Mouse (Mus musculus) erythroblast, embryonic 14.5 days (primary cell): ENCODE measurements around the gene Nbeal1. TPM values are rescaled to one million over a fixed set of nuclear protein-coding genes. Genes with fewer than 3 reads are reported as not detected.
A peak's percentile ranks its signal among the peaks of the same experiment; 100 is the strongest.
"Not testable (repeated sequence)": the region's sequence is repeated elsewhere in the genome, so short reads cannot be mapped to it uniquely, and the experiment has no call there.

Experiments used
- H3K27me3 ChIP-seq: 2 replicates; pipeline ENCODE4 v1.6.1; 2012; ENCODE audit warnings: inconsistent platforms; ENCODE audit not compliant: control insufficient read depth
- H3K36me3 ChIP-seq: 2 replicates; pipeline ENCODE4 v1.6.1; 2012; ENCODE audit warnings: mild to moderate bottlenecking, inconsistent platforms; ENCODE audit not compliant: control insufficient read depth
- H3K4me1 ChIP-seq: 2 replicates; pipeline ENCODE4 v1.6.1; 2012; ENCODE audit warnings: inconsistent platforms; ENCODE audit not compliant: control insufficient read depth
- H3K4me3 ChIP-seq: replicated peaks from 2 replicates; pipeline ENCODE3; 2012; ENCODE audit warnings: moderate library complexity, mild to moderate bottlenecking, inconsistent platforms
- H3K9me3 ChIP-seq: 2 replicates; pipeline ENCODE4 v1.6.1; 2012; ENCODE audit warnings: low read length, inconsistent platforms, mixed read lengths; ENCODE audit not compliant: control insufficient read depth
- GATA1 ChIP-seq: IDR thresholded peaks from 2 replicates; pipeline ENCODE4 v1.6.1; 2012; ENCODE audit warnings: low read length, inconsistent platforms, mixed read lengths
- TAL1 ChIP-seq: IDR thresholded peaks from 3 replicates; pipeline ENCODE4 v1.6.1; 2012; ENCODE audit warnings: low read length, inconsistent platforms, mixed read lengths
- polyA plus RNA-seq: library from polyadenylated mRNA; stranded (reverse); fragments of >175 nt; gene quantifications from 2 replicates; pipeline ENCODE4 v1.2.3, GENCODE M21; 2012

Gene Nbeal1
- polyA plus RNA-seq, result 0.01 and 0.02 TPM in 2 replicates

GRCm38 (mm10) chr1:60179932-60180783 is at the start of gene Nbeal1:
Gene Nbeal1, plus strand, starts transcription at chr1:60180599.
- H3K4me1 ChIP-seq, result peaks cover 18% of the 10 kb centered on the region
- no peaks in the 10 kb centered on the region for H3K36me3 ChIP-seq
- no peaks in the 10 kb centered on the region for H3K9me3 ChIP-seq
- TF ChIP-seq GATA1 (no peak), TAL1 (no peak)
- no peaks in the 10 kb centered on the region for H3K27me3 ChIP-seq
- peak within 1 kb of the TSS; percentile 86 for H3K4me3 ChIP-seq

- Histone ChIP-seq H3K4me1 (no peaks in the 10 kb centered on the region), H3K9me3 (no peaks in the 10 kb centered on the region), H3K36me3 (peaks cover 2% of the 10 kb centered on the region; the same call in 1 of the 2 replicates), H3K4me3 (no peak overlapping the region), H3K27me3 (no peaks in the 10 kb centered on the region)
- no peak for TF ChIP-seq TAL1
- no peak for TF ChIP-seq GATA1
Observed at GRCm38 (mm10) chr1:60137346-60137745, 43.1 kb upstream of the Nbeal1 start.

- Histone ChIP-seq H3K36me3 (peaks cover 2% of the 10 kb centered on the region), H3K9me3 (no peaks in the 10 kb centered on the region), H3K4me1 (no peaks in the 10 kb centered on the region; the same call in 1 of the 2 replicates), H3K4me3 (no peak overlapping the region), H3K27me3 (no peaks in the 10 kb centered on the region)
- TF ChIP-seq TAL1, result no peak
- no peak for TF ChIP-seq GATA1
Observed at GRCm38 (mm10) chr1:60152700-60153099, 27.7 kb upstream of the Nbeal1 start.

- Histone ChIP-seq H3K9me3 (no peaks in the 10 kb centered on the region), H3K27me3 (no peaks in the 10 kb centered on the region), H3K4me1 (no peaks in the 10 kb centered on the region; the same call in 1 of the 2 replicates), H3K36me3 (no peaks in the 10 kb centered on the region), H3K4me3 (no peak overlapping the region)
- TF ChIP-seq TAL1 (no peak), GATA1 (no peak)
Observed at GRCm38 (mm10) chr1:60156651-60157050, 23.7 kb upstream of the Nbeal1 start.

GRCm38 (mm10) chr1:60158411-60158810 is 22.0 kb upstream of the Nbeal1 start:
- TF ChIP-seq GATA1 (no peak), TAL1 (no peak)
- Histone ChIP-seq H3K4me3 (no peak overlapping the region), H3K27me3 (no peaks in the 10 kb centered on the region), H3K9me3 (no peaks in the 10 kb centered on the region), H3K4me1 (no peaks in the 10 kb centered on the region), H3K36me3 (no peaks in the 10 kb centered on the region)

- H3K9me3 ChIP-seq, result no peaks in the 10 kb centered on the region
- H3K4me3 ChIP-seq, result no peak overlapping the region
- no peaks in the 10 kb centered on the region for H3K27me3 ChIP-seq
- TF ChIP-seq TAL1 (no peak), GATA1 (no peak)
- H3K4me1 ChIP-seq, result no peaks in the 10 kb centered on the region
- H3K36me3 ChIP-seq, result no peaks in the 10 kb centered on the region
Observed at GRCm38 (mm10) chr1:60163676-60164075, 16.7 kb upstream of the Nbeal1 start.

- H3K4me1 ChIP-seq, result no peaks in the 10 kb centered on the region
- no peak overlapping the region for H3K4me3 ChIP-seq
- TF ChIP-seq GATA1 (no peak), TAL1 (no peak)
- H3K27me3 ChIP-seq, result no peaks in the 10 kb centered on the region
- H3K9me3 ChIP-seq, result no peaks in the 10 kb centered on the region
- H3K36me3 ChIP-seq, result no peaks in the 10 kb centered on the region
Observed at GRCm38 (mm10) chr1:60169626-60170025, 10.8 kb upstream of the Nbeal1 start.

GRCm38 (mm10) chr1:60170251-60170650 is 10.1 kb upstream of the Nbeal1 start:
- H3K36me3 ChIP-seq, result no peaks in the 10 kb centered on the region
- no peaks in the 10 kb centered on the region for H3K27me3 ChIP-seq
- H3K4me1 ChIP-seq, result no peaks in the 10 kb centered on the region
- TF ChIP-seq TAL1 (no peak), GATA1 (no peak)
- no peak overlapping the region for H3K4me3 ChIP-seq
- no peaks in the 10 kb centered on the region for H3K9me3 ChIP-seq

- no peak overlapping the region for H3K4me3 ChIP-seq
- TF ChIP-seq TAL1 (no peak), GATA1 (no peak)
- no peaks in the 10 kb centered on the region for H3K4me1 ChIP-seq
- H3K9me3 ChIP-seq, result no peaks in the 10 kb centered on the region
- H3K27me3 ChIP-seq, result no peaks in the 10 kb centered on the region
- no peaks in the 10 kb centered on the region for H3K36me3 ChIP-seq
Observed at GRCm38 (mm10) chr1:60173119-60173518, 7.3 kb upstream of the Nbeal1 start.

- H3K36me3 ChIP-seq, H3K27me3 ChIP-seq, H3K9me3 ChIP-seq, H3K4me3 ChIP-seq: not testable (repeated sequence)
- H3K4me1 ChIP-seq, result peaks cover 18% of the 10 kb centered on the region
Observed at GRCm38 (mm10) chr1:60177814-60178213, 2.6 kb upstream of the Nbeal1 start.
